Mouse (Mus musculus) G1E-ER4 (cell line): ENCODE measurements around the gene Rsph1. TPM values are rescaled to one million over a fixed set of nuclear protein-coding genes. Genes with fewer than 3 reads are reported as not detected.

Source experiments
- GATA1 ChIP-seq: IDR thresholded peaks from one replicate; pipeline ENCODE4 v1.8.0; 2012; ENCODE audit warnings: low read length, inconsistent platforms
- polyA plus RNA-seq: library from polyadenylated mRNA; stranded (reverse); fragments of >175 nt; gene quantifications from 2 replicates; pipeline ENCODE4 v1.2.3, GENCODE M21; 2012

Rsph1 gene
- polyA plus RNA-seq, 1 experiment: not detected

DNA sequence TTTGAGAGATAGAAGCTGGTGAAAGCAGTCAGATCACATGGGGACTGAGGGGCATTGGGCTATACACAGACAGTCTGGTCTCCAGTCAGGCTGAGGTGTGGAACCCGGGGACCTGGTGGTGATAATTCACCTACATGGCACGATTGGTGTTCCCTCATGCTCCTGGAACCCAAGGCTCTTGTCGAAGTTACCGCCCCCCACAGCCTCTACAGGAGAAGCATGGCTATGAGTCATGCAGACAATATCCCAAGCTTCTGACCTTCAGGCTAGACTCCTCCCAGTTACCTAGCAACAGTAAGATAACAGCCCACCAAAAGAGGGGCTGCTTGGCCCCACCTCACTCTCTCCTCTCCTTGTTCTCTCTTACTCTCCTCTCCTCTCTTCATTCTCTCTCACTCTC lies 6.9 kb downstream of the Rsph1 start:
- TF ChIP-seq GATA1: no peak

DNA sequence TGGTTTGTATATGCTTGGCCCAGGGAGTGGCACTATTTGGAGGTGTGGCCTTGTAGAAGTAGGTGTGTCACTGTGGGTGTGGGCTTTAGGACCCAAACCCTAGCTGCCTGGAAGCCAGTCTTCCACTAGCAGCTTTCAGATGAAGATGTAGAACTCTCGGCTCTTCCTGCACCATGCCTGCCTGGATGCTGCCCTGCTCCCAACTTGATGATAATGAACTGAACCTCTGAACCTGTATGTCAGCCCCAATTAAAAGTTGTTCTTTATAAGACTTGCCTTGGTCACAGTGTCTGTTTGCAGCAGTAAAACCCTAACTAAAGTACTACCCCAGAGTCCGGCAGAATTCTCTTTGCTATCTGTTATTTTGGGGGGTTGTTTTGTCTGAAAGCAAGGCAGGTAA lies 7.4 kb downstream of the Rsph1 start:
- no peak for TF ChIP-seq GATA1

DNA sequence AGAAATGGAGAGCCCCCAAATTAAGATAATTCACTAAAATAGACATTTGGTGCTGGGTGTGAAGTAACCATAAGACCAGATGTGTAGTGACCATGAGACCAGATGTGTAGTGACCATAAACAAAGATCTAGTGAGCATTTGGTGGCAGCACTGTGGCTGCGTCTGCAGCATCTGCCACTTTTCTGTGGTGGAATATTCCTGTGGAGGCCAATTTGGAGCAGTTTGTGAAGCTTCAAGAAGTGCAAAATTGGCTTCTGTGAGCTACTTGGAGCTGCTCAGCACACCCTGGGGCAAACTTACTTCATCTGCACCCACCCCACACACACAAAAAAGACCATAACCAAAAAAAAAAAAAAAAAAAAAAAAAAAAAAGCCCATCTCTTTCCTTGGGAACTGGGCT lies 9.2 kb downstream of the Rsph1 start:
- TF ChIP-seq GATA1: no peak

DNA sequence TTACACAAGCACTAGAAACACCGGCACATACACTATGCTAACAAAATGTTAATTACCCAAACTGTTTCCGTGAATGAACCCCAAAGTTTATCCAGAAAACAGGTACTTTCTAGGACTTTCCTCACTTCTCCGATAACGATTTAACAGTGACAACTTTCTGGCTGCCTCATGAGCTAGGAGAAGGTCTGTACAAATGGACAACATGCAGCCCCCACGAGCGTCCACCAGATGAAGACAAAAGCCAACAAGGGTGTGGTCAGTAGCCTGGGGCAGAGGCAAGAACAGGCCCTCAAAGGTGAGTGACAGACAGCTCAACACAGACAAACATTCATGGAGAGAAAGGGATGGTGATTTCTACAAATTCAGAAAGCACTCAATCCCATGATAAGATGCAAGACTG lies 9.6 kb downstream of the Rsph1 start:
- TF ChIP-seq GATA1: no peak

DNA sequence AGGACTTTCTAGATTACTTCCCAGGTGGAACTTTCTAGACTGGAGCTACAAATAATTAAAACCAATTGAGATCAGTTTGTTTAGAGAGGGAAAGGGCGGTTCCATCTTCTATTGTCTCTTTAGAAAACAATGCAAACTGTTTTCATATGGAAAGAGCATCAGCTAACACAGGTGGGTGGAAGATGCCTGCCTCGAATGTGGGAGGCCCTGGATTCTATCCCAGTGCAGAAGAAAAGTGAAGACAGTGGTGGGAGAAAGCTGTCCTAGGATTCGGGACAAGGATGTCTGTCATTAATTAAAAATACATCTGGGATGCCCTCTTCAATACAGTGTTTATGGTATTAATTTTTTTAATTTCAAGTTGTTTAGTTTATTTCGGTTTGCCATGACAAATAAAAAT lies 10.0 kb downstream of the Rsph1 start:
- no peak for TF ChIP-seq GATA1

DNA sequence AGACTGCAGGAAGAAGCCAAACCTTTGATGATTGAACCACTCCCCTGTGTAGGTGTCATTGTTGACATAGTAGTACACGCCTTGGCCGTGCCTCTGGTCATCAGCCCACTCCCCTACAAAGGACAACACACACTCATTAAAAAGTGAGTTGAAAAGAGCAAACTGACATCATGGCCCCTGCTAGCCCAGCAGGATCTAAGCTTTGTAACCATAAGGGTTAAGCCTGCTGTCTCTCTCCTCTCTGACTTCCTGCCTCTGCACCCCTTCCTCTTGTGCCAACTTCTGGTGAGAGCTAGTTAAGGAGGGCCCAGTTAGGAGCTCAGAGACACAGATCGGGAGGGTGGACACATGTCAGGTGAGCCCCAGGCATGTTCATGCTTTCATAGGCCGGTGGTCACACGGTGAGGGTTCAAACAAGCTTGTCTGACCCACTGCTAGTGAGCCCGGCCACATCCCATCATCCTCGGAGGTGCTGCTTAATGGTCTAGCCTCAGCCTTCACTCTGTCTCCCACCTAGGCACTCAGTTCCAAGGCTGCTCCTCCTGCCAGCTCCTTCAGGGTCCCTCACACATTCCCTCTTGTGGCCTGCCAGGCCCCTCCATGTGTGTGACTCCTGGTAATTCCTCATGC lies 10.7 kb downstream of the Rsph1 start:
- TF ChIP-seq GATA1: no peak

DNA sequence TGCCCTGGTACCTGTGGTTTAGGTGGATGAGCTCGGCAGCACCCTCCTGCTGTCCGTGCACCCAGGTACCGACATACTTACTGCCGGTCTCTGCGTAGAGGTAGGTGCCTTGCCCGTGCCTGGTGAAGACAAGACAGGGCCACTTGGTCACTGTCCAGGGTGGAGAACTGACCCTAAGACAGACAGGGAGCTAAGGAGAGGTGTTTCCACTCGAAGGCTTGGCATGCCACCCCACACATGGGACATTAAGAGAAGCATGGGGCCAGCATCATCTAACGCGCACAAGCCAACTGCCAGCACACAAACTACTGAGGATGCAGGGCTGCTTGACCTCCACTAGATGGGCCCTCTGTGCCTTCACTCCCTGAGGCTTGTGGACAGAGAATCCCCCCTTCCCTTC lies 11.4 kb downstream of the Rsph1 start:
- no peak for TF ChIP-seq GATA1

DNA sequence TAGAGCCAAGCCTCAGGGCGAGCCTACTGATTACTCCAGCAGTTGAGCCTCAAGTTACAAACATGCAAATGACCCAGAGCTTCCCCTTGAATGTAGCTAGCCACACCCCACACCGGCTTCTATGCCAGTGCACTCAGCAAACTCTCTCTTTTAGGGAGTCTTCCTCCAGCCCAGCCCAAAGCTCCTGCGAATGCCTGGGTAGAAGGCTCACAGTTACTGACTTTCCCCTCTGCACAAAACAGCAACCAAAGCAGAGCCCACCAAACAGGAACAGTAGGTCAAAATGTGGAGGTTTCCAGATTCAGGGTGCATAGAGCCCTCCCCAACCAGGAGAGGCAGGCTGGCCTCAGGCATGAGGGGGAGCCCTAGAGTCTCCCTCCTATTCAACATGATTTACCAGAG lies 12.0 kb downstream of the Rsph1 start:
- TF ChIP-seq GATA1: no peak

DNA sequence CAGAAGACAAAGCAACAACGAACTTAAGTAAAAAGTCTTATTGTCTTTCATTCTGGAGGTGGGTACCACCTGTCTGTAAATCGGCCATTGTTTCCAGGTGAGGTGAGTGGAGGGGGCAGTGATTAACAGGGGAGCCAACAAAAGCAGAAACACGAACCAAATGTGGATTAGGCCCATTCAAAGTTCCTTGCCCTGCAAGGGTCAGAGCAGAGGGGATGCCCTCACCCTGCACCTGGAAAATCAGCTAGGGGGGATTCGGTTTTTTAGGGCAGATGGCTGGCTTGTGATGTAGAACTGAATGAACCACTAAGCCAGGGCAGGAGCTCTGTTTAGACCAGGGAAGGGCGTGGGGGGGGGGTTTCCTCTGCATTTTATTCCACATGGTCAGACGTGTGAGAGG lies 12.8 kb downstream of the Rsph1 start:
- no peak for TF ChIP-seq GATA1

DNA sequence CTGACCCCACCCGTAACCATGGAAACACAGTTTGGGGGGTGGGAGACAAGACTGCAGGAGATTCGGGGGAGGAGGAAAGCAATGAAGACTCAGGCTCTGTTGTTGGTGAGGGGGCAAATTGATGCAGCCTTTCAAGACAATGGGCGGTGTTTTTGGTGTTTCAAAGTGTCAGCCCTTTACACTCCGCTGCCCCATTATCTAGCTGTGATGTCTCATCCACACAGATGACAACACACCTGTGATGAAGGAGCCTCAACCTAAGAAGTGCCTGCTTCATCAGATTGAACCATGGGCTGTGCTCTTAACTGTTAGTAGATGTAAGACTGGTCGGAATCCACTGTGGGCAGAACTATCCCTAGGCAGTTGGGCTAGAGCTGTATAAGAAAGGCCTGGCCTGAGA lies 13.4 kb downstream of the Rsph1 start:
- TF ChIP-seq GATA1: no peak

DNA sequence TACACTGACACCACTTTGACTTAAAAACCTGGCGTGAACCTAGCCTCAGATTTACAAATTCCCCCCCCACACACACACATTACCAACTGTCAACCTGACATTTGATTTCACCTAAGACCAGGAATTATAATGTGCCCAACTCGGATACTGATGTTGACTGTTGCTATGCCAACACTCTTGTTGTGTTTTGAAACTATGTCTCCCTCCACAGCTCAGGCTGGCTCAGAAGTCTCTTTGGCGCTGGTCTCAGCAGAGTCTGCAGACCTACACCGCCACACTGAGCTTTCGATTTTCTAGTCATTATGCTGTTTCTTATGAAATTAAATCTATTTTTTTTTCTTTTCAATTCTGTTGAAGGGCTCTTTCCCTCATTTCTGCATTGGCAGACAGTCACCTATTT lies 14.5 kb downstream of the Rsph1 start:
- TF ChIP-seq GATA1: no peak

DNA sequence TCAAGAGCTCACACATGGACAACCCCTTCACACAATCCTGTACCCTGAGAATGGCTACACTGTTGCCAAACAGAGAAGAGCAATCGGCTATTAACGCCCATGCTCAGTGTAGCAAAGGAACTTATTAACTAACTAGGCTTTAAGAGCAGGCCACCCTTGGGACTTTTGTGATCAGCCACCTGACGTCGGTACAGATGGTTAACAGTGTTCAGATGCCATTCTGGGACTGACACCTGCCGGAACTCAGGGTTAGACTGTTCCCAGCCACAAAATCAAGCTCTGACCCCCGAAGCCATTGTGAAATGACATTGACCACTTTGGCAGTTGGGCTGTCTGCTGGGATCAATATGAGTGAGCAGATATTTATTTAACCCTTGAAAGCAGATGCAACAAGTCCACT lies 15.8 kb downstream of the Rsph1 start:
- no peak for TF ChIP-seq GATA1

DNA sequence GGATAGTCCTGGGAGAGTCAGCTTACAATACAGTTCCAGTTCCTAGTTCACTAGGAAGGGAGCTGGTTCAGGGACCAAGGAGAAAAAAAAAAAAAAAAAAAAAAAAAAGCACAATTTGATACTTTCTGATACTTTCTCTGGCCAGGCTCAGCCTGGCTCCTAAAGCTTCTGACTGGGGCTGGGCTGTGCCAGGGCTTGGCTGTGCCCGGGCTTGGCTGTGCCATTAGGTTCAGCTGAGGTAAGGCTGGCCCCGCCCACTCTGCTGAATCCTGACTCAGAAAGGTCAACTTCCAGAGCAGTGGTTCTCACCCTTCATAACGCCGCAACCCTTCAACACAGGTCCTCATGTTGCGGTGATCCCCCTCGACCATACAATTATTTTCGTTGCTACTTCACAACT lies 16.8 kb downstream of the Rsph1 start:
- no peak for TF ChIP-seq GATA1

DNA sequence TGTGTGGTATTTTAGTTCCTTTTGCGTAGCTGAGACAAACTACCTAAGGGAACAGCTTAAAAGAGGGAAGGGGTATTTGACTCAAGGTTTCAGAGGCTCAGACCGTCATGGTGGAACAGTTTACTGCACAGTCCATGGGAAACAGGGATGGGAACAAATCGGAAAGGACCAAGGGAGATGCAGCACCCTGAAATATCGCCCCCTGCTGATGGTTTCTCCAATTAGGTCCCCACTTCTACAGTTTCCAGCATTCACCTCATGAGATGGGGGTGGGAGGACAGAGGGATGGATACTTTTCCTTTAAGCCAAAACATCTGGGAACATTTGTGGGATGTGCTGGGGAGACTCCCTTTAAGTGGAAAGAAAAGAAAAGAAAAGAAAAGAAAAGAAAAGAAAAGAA lies 17.4 kb downstream of the Rsph1 start:
- TF ChIP-seq GATA1: no peak

DNA sequence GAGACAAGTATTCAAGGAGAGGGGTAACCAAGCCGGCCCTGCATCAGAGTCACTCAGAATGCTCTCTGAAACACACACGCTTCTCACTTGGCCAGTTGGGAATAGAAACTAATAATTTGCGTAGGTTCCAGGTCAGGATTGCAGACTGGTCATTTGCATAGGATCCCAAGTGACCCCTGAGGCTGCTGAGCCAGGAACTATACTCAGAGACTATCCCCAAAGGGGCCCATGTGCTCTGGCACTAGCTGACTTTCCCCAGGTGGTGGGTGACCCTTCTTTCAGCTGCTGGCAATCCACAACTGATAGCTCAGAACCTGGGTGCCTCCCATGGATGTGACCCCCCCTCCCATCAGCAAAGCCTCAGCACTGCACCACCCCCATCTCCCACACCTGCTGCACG lies 18.0 kb downstream of the Rsph1 start:
- no peak for TF ChIP-seq GATA1

DNA sequence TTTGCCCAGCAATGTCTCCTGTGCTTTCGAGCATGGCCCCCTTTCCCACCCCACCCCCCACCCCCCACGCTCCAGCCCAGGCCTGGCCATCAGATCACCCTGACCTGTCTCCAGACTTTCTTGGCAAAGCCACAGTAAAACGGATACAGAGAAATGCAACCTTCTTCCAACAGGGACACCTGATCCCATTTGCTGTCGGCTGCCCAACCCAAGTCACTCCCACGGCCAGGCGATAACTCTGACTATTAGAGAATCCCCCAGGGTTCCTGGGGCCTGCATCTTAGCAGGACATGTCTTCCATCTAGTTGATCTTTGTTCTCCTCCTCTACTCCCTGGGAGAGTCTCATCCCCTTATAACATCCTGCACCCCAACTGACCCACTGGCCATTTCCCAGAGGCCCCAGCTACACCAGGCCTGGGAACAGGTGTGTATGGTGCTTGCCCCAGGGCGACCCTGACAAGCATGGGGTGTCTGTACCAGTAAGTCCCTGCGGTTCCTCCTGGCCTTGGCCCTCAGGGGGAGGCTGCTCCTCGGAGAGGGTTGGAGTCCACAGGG lies 18.8 kb downstream of the Rsph1 start:
- TF ChIP-seq GATA1: no peak

DNA sequence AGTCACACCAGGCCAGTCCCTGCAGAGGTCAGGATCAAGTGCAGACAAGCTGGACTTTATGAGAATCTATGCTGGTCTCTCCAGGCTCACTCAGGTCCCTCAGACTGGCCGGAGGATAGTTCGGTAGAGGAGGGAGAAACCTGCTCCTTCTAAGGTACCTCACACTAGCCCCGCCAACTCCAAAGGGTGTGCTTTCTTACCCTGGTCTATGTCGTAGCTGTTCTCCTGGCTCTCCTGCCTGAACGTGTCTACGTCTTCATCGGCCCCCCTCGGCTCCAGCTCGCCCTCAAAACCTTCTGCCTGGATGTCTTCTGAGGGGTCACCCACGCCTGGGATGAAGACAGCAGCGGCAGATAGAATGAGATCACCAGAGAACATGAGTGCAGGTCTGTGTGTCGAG lies 19.3 kb downstream of the Rsph1 start:
- no peak for TF ChIP-seq GATA1

DNA sequence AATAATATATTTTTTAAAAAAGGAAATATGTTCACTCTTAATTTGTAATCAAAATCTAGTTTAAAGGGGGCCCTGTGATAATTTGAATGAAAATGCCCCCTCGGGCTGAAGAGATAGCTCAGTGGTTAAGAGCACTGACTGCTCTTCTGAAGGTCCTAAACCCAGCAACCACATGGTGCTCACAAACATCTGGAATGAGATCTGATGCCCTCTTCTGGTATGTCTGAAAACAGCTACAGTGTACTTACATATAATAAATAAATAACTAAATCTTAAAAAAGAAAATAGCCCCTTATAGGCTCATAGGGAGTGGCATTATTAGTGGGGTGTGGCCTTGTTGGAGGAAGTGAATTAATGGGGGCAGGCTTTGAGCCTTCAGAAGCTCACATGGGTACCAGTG lies 20.0 kb downstream of the Rsph1 start:
- no peak for TF ChIP-seq GATA1
